Mouse (Mus musculus) duodenum, adult 2 months (tissue): ENCODE data around the gene Acot5. TPM values are rescaled to one million over a fixed set of nuclear protein-coding genes. Genes with fewer than 3 reads are reported as not detected.

Experiments
- polyA plus RNA-seq: library from polyadenylated mRNA; depleted of rRNA; stranded (reverse); fragments of >200 nt; gene quantifications from 2 replicates; pipeline ENCODE4 v1.2.3, GENCODE M21; 2012; ENCODE audit warnings: low replicate concordance; rRNA removed

The Acot5 gene
- polyA plus RNA-seq: 0.06 TPM in 1 of 2 replicates, not detected in the other

DNA sequence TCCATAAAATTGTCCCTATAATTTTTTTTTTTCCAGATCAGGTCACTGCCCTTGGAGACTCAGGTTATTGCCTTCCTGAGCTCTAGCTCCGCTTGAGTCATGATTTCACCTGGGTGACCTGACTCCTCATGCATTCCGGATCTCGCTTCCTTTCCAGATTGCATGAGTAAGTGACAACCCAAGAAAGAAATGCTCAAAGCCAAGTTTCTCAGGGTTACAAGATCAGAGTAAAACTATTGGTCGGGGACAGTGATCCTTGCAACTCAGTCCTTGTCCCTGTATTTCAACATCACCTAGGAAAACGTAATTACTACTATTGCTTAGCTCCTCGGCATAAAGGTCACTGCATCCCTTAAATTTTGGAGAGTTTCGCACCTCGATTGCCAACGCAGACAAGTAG, at the start of gene Acot5:
TSS of gene Acot5 (plus strand) at position 340 of the 400 bp plus-strand sequence.

DNA sequence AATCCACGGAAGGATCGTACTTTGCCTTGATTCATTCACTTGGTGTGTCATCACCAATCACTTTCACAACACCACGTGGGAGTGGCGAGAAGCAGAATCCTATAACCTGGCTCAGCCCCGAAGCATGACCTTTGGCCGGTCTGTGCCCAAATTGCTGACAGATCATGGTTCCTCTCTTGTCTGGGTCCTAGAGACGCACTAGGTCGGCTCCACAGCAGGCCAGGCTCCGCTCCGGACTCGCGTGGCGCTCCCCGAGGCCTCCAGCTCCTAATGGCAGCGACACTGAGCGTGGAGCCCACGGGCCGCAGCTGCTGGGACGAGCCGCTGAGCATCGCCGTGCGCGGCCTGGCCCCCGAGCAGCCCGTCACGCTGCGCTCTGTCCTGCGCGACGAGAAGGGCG, 30.9 kb upstream of the Acot5 start, which contains the start of gene Acot4:
TSS of gene Acot4 (plus strand) at position 139 of the 400 bp plus-strand sequence.

GRCm38 (mm10) chr12:84038691-84039111, 30.4 kb upstream of the Acot5 start, which contains the start of gene Gm49366:
Gm49366 (plus strand) TSS chr12:84038935.

GRCm38 (mm10) chr12:84051937-84052474, 17.1 kb upstream of the Acot5 start, which contains the start of gene Acot3:
Acot3 (plus strand) TSS chr12:84052144.

DNA sequence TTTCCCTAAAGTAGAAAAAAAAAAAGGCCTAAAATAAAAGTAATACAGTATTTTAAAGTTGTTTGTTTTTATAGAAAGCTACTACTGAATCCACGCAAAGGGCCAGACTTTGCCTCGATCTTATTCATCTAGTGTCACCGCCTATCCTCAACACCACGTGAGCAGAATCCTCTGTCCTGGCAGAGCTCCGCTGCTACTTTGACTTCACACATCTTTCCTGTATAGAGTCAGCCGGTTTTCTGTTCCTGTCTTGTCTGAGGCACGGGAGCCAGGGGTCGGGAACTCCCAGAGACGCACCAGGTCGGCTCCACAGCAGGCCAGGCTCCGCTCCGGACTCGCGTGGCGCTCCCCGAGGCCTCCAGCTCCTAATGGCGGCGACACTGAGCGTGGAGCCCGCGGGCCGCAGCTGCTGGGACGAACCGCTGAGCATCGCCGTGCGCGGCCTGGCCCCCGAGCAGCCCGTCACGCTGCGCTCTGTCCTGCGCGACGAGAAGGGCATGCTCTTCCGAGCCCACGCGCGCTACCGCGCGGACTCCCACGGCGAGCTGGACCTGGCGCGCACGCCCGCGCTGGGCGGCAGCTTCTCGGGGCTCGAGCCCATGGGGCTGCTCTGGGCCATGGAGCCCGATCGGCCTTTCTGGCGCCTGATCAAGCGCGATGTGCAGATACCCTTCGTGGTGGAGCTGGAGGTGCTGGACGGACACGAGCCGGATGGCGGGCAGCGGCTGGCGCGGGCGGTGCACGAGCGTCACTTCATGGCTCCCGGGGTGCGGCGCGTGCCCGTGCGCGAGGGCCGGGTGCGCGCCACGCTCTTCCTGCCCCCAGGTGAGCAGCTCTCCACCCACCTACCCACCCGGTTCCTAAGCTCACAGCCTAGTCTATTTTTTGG, 31.7 kb downstream of the Acot5 start, which contains the start of gene Acot6:
TSS of gene Acot6 (plus strand) at position 51 of the 889 bp plus-strand sequence.

GRCm38 (mm10) chr12:84114153-84114994, 45.2 kb downstream of the Acot5 start, which contains the start of gene Dnal1:
Dnal1 (plus strand) TSS chr12:84114366.

Other genes starting within 250 kb of the Acot5 start
- gene Numb, start 147.4 kb upstream of the Acot5 start, polyA plus RNA-seq: 101 and 125 TPM in 2 replicates
- gene Riox1, start 118.7 kb upstream of the Acot5 start, polyA plus RNA-seq: 18.0 and 20.5 TPM in 2 replicates
- gene Heatr4, start 84.5 kb upstream of the Acot5 start, polyA plus RNA-seq: not detected in 2 replicates
- 12.7 and 13.1 TPM in 2 replicates for gene Acot2, start 81.5 kb upstream of the Acot5 start, polyA plus RNA-seq
- 5.9 and 13.6 TPM in 2 replicates for gene Acot1, start 59.8 kb upstream of the Acot5 start, polyA plus RNA-seq
- 21.9 and 52.3 TPM in 2 replicates for gene Acot4, start 30.9 kb upstream of the Acot5 start, polyA plus RNA-seq
- gene Gm49366, start 30.4 kb upstream of the Acot5 start, polyA plus RNA-seq: not detected in 2 replicates
- gene Acot3, start 17.2 kb upstream of the Acot5 start, polyA plus RNA-seq: 0.08 TPM in 2 replicates
- 0.71 and 1.7 TPM in 2 replicates for gene Acot6, start 31.3 kb downstream of the Acot5 start, polyA plus RNA-seq
- 0.25 and 0.62 TPM in 2 replicates for gene Dnal1, start 45.0 kb downstream of the Acot5 start, polyA plus RNA-seq
- gene Pnma1, start 79.2 kb downstream of the Acot5 start, polyA plus RNA-seq: 0.20 and 0.41 TPM in 2 replicates
- gene Elmsan1, start 149.6 kb downstream of the Acot5 start, polyA plus RNA-seq: 9.3 and 10.4 TPM in 2 replicates
- gene Ptgr2, start 215.9 kb downstream of the Acot5 start, polyA plus RNA-seq: 4.3 and 5.2 TPM in 2 replicates
- 16.1 and 17.3 TPM in 2 replicates for gene Zfp410, start 247.5 kb downstream of the Acot5 start, polyA plus RNA-seq